Mouse (Mus musculus): ENCODE results near the gene Exoc6b. TPM values are rescaled to one million over a fixed set of nuclear protein-coding genes. Genes with fewer than 3 reads are reported as not detected.

Gene Exoc6b
- polyA plus RNA-seq, 1 experiment from 2014 or later = 16.2 TPM

DNA sequence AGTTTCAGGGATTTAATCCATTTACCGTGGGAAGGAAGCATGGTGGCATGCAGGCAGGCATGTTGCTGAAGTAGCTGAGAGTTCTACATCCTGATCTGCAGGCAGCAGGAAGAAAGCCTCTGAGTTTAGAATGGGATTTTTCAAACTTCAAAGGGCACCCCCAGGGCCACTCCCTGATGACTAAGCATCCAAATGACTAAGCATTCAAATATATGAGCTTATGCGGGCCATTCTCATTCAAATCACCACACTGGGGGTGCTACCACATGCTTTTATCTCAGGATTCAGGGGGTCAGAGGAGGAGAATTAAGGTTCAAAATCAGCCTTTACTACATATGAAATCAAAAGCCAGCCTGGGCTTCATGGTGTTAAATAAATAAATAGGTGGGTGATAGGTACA, 5.7 kb upstream of the Exoc6b start:
- H3K27me3 ChIP-seq (ENCODE audit: control insufficient read depth, insufficient read depth, low read length) = no peaks in the 10 kb centered on the region
- H3K9ac ChIP-seq (ENCODE audit: low read length) = no peak overlapping the region
- no peak overlapping the region for H3K4me2 ChIP-seq (ENCODE audit: low read depth, low read length)
- no peak overlapping the region for H3K4me3 ChIP-seq (ENCODE audit: low read length)
- ATAC-seq (replicated peaks; ENCODE audit: extremely low read depth, insufficient read depth, low FRiP score) = no peak
- H3K4me1 ChIP-seq (ENCODE audit: control insufficient read depth, insufficient read depth, low read length) = no peaks in the 10 kb centered on the region
- WGBS = 25% methylated on average over 2 of the region's 2 CpGs
- H3K27ac ChIP-seq (ENCODE audit: low read length) = no peak overlapping the region
- no peaks in the 10 kb centered on the region for H3K36me3 ChIP-seq (ENCODE audit: control insufficient read depth, insufficient read depth)
- no peaks in the 10 kb centered on the region for H3K9me3 ChIP-seq (replicated peaks; ENCODE audit: control insufficient read depth, low read length)

DNA sequence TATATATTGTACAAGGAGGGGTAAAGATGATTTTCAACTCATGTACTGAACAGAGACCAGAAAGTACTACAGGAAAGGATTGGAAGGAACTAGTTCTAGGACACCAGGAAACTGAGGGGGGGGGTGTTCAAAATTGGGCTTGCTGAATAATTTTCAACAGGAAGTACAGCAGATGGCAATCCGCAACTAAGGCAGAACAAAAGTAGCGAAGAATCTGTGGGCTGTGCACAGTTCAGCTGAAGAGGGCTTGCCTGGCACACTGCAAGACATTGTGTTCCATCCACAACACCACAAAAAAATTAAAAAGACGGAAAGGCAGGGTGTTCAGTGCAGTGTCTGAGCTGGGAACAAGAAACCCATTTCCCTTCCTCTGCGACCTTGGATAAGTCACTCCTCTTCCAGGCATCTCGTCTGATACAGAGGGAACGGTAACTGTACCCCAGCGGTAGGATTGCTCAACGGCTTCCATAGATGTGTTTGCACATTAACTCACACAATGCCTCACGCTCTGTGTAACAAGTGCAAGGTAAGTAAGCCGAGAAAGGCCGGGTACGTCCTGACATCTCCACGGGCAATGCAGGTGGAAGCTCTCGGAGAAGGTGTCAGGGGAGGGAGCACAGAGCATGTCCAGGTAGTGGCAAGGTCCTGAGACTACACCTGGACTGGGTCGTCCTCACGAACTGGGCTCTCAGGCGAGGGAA, 841 bp downstream of the Exoc6b start:
- H3K27ac ChIP-seq (ENCODE audit: low read length) = peak overlapping the region; percentile 74
- 6% methylated on average over 17 of the region's 17 CpGs for WGBS
- H3K4me3 ChIP-seq (ENCODE audit: low read length) = peak overlapping the region; percentile 68
- H3K4me1 ChIP-seq (ENCODE audit: control insufficient read depth, insufficient read depth, low read length) = peaks cover 5% of the 10 kb centered on the region
- no peaks in the 10 kb centered on the region for H3K9me3 ChIP-seq (replicated peaks; ENCODE audit: control insufficient read depth, low read length)
- H3K27me3 ChIP-seq (ENCODE audit: control insufficient read depth, insufficient read depth, low read length) = no peaks in the 10 kb centered on the region
- no peak for ATAC-seq (replicated peaks; ENCODE audit: extremely low read depth, insufficient read depth, low FRiP score)
- H3K4me2 ChIP-seq (ENCODE audit: low read depth, low read length) = peak overlapping the region; percentile 78
- peak overlapping the region; percentile 78 for H3K9ac ChIP-seq (ENCODE audit: low read length)
- no peaks in the 10 kb centered on the region for H3K36me3 ChIP-seq (ENCODE audit: control insufficient read depth, insufficient read depth)

DNA sequence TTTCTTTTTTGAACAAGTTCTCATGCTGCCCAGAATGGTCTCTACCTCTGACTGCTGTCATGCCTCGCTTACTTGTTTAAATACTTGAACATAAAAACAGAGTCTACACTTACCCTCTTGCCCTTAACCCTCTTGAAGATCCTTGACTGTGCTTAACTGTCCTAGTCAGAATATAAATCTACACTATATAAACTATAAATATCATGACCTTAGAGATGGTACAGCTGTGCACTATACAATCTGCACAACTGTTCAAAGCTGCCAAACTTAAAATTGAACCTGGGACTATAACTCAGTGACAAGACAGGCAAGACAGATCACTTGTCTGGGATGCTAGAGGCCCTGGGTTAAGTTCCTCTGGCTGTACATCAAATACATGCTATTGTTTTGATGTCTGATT, 11.7 kb downstream of the Exoc6b start:
- no peaks in the 10 kb centered on the region for H3K36me3 ChIP-seq (ENCODE audit: control insufficient read depth, insufficient read depth)
- WGBS = 76% methylated on average over 1 of the region's 1 CpGs
- H3K27ac ChIP-seq (ENCODE audit: low read length) = no peak overlapping the region
- no peaks in the 10 kb centered on the region for H3K4me1 ChIP-seq (ENCODE audit: control insufficient read depth, insufficient read depth, low read length)
- H3K27me3 ChIP-seq (ENCODE audit: control insufficient read depth, insufficient read depth, low read length) = no peaks in the 10 kb centered on the region
- ATAC-seq (replicated peaks; ENCODE audit: extremely low read depth, insufficient read depth, low FRiP score) = no peak
- no peaks in the 10 kb centered on the region for H3K9me3 ChIP-seq (replicated peaks; ENCODE audit: control insufficient read depth, low read length)
- no peak overlapping the region for H3K9ac ChIP-seq (ENCODE audit: low read length)
- no peak overlapping the region for H3K4me3 ChIP-seq (ENCODE audit: low read length)
- H3K4me2 ChIP-seq (ENCODE audit: low read depth, low read length) = no peak overlapping the region

DNA sequence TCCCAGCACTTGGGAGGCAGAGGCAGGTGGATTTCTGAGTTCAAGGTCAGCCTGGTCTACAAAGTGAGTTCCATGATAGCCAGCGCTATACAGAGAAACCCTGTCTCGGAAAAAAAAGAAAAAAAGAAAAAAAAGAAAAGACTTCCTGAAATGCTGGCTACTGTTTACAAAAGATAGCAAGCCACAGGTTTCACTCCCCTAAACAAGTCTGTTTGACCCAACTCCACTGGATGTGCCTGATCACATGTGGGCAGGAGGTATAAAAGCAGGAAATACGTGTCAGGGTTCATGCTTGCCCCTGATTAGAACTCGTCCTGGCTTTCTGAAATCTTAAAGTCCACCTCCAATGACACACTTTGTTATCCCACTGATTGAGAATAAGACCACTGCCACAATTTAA, 18.2 kb downstream of the Exoc6b start:
- Histone ChIP-seq H3K9ac (ENCODE audit: low read length) (no peak overlapping the region), H3K4me1 (ENCODE audit: control insufficient read depth, insufficient read depth, low read length) (no peaks in the 10 kb centered on the region), H3K27me3 (ENCODE audit: control insufficient read depth, insufficient read depth, low read length) (no peaks in the 10 kb centered on the region), H3K9me3 (replicated peaks; ENCODE audit: control insufficient read depth, low read length) (no peaks in the 10 kb centered on the region), H3K27ac (ENCODE audit: low read length) (no peak overlapping the region), H3K4me2 (ENCODE audit: low read depth, low read length) (no peak overlapping the region), H3K4me3 (ENCODE audit: low read length) (no peak overlapping the region), H3K36me3 (ENCODE audit: control insufficient read depth, insufficient read depth) (no peaks in the 10 kb centered on the region)
- ATAC-seq (replicated peaks; ENCODE audit: extremely low read depth, insufficient read depth, low FRiP score) = no peak
- 80% methylated on average over 4 of the region's 4 CpGs for WGBS

DNA sequence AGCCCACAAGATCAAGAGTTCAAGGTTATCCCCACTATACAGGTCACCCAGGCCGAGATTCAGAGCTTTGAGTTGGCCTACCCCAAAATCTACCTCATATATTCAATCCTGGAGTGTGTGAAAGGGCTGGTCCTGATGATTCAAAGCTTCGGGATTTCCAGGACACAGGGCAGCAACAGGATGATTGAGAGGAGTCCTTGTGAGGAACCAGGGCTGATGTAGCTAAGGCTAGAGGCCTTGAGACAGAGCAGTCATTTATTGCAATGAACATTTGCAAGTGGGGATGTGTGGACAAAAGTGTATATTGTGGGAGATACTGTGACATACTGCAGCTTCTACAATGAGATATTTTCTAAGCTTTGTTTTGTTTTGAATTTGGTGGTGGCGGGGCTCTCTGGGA, 22.8 kb downstream of the Exoc6b start:
- H3K4me1 ChIP-seq (ENCODE audit: control insufficient read depth, insufficient read depth, low read length) = no peaks in the 10 kb centered on the region
- no peaks in the 10 kb centered on the region for H3K27me3 ChIP-seq (ENCODE audit: control insufficient read depth, insufficient read depth, low read length)
- H3K4me3 ChIP-seq (ENCODE audit: low read length) = no peak overlapping the region
- no peak overlapping the region for H3K4me2 ChIP-seq (ENCODE audit: low read depth, low read length)
- WGBS = 85% methylated on average over 3 of the region's 3 CpGs
- no peak overlapping the region for H3K27ac ChIP-seq (ENCODE audit: low read length)
- H3K36me3 ChIP-seq (ENCODE audit: control insufficient read depth, insufficient read depth) = no peaks in the 10 kb centered on the region
- ATAC-seq (replicated peaks; ENCODE audit: extremely low read depth, insufficient read depth, low FRiP score) = no peak
- H3K9ac ChIP-seq (ENCODE audit: low read length) = no peak overlapping the region
- H3K9me3 ChIP-seq (replicated peaks; ENCODE audit: control insufficient read depth, low read length) = no peaks in the 10 kb centered on the region

- WGBS = 75% methylated on average over 4 of the region's 4 CpGs
- Histone ChIP-seq H3K27ac (ENCODE audit: low read length) (no peak overlapping the region), H3K9ac (ENCODE audit: low read length) (no peak overlapping the region), H3K4me1 (ENCODE audit: control insufficient read depth, insufficient read depth, low read length) (no peaks in the 10 kb centered on the region), H3K4me2 (ENCODE audit: low read depth, low read length) (no peak overlapping the region), H3K27me3 (ENCODE audit: control insufficient read depth, insufficient read depth, low read length) (no peaks in the 10 kb centered on the region), H3K36me3 (ENCODE audit: control insufficient read depth, insufficient read depth) (no peaks in the 10 kb centered on the region), H3K9me3 (replicated peaks; ENCODE audit: control insufficient read depth, low read length) (no peaks in the 10 kb centered on the region), H3K4me3 (ENCODE audit: low read length) (no peak overlapping the region)
- ATAC-seq (replicated peaks; ENCODE audit: extremely low read depth, insufficient read depth, low FRiP score) = no peak
These were observed 24.6 kb downstream of the Exoc6b start for GRCm38 (mm10) chr6:85044621-85045152.

DNA sequence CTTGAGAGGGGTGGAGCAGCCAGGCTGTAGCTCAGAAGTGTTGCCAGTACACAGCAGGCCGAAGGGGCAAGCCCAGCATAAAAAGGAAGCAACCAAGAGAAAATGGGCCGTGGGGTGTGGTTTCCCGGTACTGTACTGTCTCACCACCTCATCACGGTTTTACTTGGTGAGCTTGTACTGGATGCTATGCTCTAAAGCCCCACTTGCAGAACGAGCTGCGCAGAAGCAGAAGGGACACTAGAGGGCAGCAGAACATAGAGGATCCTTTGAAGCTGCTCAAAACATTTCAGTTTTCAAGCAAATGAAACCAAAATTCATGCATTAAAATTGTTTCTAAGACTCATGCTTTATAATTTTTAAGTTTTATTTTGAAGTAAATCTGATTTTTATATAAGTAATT, 31.6 kb downstream of the Exoc6b start:
- H3K4me2 ChIP-seq (ENCODE audit: low read depth, low read length) = no peak overlapping the region
- no peaks in the 10 kb centered on the region for H3K27me3 ChIP-seq (ENCODE audit: control insufficient read depth, insufficient read depth, low read length)
- H3K9me3 ChIP-seq (replicated peaks; ENCODE audit: control insufficient read depth, low read length) = no peaks in the 10 kb centered on the region
- H3K36me3 ChIP-seq (ENCODE audit: control insufficient read depth, insufficient read depth) = no peaks in the 10 kb centered on the region
- WGBS = 2% methylated on average over 6 of the region's 6 CpGs
- ATAC-seq (replicated peaks; ENCODE audit: extremely low read depth, insufficient read depth, low FRiP score) = no peak
- H3K4me1 ChIP-seq (ENCODE audit: control insufficient read depth, insufficient read depth, low read length) = no peaks in the 10 kb centered on the region
- no peak overlapping the region for H3K9ac ChIP-seq (ENCODE audit: low read length)
- H3K27ac ChIP-seq (ENCODE audit: low read length) = no peak overlapping the region
- no peak overlapping the region for H3K4me3 ChIP-seq (ENCODE audit: low read length)

GRCm38 (mm10) chr6:85029671-85030070, 39.6 kb downstream of the Exoc6b start:
- H3K4me1 ChIP-seq (ENCODE audit: control insufficient read depth, insufficient read depth, low read length) = 0 out of 2 replicates have a peak, but pooled peaks cover 2% of the 10 kb centered on the region
- H3K36me3 ChIP-seq (ENCODE audit: control insufficient read depth, insufficient read depth) = no peaks in the 10 kb centered on the region
- no peak overlapping the region for H3K27ac ChIP-seq (ENCODE audit: low read length)
- 0 out of 2 replicates have a peak, but pooled peaks have one; percentile 32 for ATAC-seq (replicated peaks; ENCODE audit: extremely low read depth, insufficient read depth, low FRiP score)
- H3K27me3 ChIP-seq (ENCODE audit: control insufficient read depth, insufficient read depth, low read length) = no peaks in the 10 kb centered on the region
- no peaks in the 10 kb centered on the region for H3K9me3 ChIP-seq (replicated peaks; ENCODE audit: control insufficient read depth, low read length)
- no peak overlapping the region for H3K9ac ChIP-seq (ENCODE audit: low read length)
- no peak overlapping the region for H3K4me3 ChIP-seq (ENCODE audit: low read length)
- 67% methylated on average over 1 of the region's 1 CpGs for WGBS
- H3K4me2 ChIP-seq (ENCODE audit: low read depth, low read length) = no peak overlapping the region

DNA sequence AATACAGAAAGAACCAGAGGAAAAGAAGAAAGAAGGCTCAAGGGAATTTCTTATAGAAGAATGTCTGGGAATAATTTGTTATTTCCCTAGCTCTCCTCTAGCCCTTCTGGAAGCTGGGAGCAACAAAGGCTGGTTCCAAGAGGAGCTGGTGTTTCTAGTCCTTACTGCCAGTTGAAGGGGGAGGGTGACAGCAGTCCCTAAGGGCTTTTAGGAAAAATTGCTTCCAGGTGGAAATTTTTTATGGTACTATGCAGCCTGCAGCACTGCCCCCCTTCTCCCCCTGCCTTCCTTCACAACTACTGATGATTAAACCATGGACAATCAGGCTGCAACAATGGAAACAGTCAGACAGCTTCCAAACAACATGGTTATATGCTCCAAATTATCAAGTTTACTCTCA, 44.9 kb downstream of the Exoc6b start:
- no peak overlapping the region for H3K4me2 ChIP-seq (ENCODE audit: low read depth, low read length)

More for the DNA sequence above, 44.9 kb downstream of the Exoc6b start:
- Histone ChIP-seq H3K4me1 (ENCODE audit: control insufficient read depth, insufficient read depth, low read length) (no peaks in the 10 kb centered on the region), H3K9ac (ENCODE audit: low read length) (no peak overlapping the region), H3K36me3 (ENCODE audit: control insufficient read depth, insufficient read depth) (no peaks in the 10 kb centered on the region), H3K9me3 (replicated peaks; ENCODE audit: control insufficient read depth, low read length) (no peaks in the 10 kb centered on the region), H3K4me3 (ENCODE audit: low read length) (no peak overlapping the region), H3K27me3 (ENCODE audit: control insufficient read depth, insufficient read depth, low read length) (no peaks in the 10 kb centered on the region), H3K27ac (ENCODE audit: low read length) (no peak overlapping the region)
- no peak for ATAC-seq (replicated peaks; ENCODE audit: extremely low read depth, insufficient read depth, low FRiP score)

Measured in heart, embryonic 16.5 days (tissue).